In genomic region chr4:53826641-53827248, GRCm38 (mm10) we compare ENCODE assay signal across 8 mouse cellular contexts. TPM values are rescaled to one million over a fixed set of nuclear protein-coding genes. Genes with fewer than 3 reads are reported as not detected.
DNase-seq lines count a peak whose midpoint lies in the region; ATAC-seq lines count a peak whose summit lies in the region.

No protein-coding gene starts in this region.

- WGBS in heart, embryonic 10.5 days: 10% methylated on average over 11 of the region's 11 CpGs
- 21% methylated on average over 11 of the region's 11 CpGs for WGBS in hindbrain, embryonic 12.5 days

- ATAC-seq in hindbrain, embryonic 12.5 days (ENCODE audit: low FRiP score): no peak
- ATAC-seq in megakaryocyte progenitor cell, adult 5-6 weeks (replicated peaks; ENCODE audit: poor library complexity): peak; percentile 41

- peak overlapping the region; percentile 92 for H3K4me3 ChIP-seq in heart, embryonic 10.5 days
- peak overlapping the region; percentile 76 for H3K4me3 ChIP-seq in brown adipose tissue, adult 24 weeks (ENCODE audit: insufficient read depth, low read depth, low read length)
- H3K4me3 ChIP-seq in hindbrain, embryonic 12.5 days: peak overlapping the region; percentile 81

- H3K36me3 ChIP-seq in heart, embryonic 10.5 days: no peaks in the 10 kb centered on the region
- H3K36me3 ChIP-seq in hindbrain, embryonic 12.5 days: no peaks in the 10 kb centered on the region

- no peak for DNase-seq in heart, embryonic 10.5 days (ENCODE audit: low spot score)
- DNase-seq in heart, adult 9 months (ENCODE audit: low spot score in 2 of 2): no peak
- no peak for DNase-seq in ovary, postnatal 36 days (ENCODE audit: low spot score)
- no peak for DNase-seq in left cerebral cortex, adult 11 months (ENCODE audit: low spot score)
- no peak for DNase-seq in left cerebral cortex, adult 8-10 months (ENCODE audit: low spot score in 2 of 2)

- no peaks in the 10 kb centered on the region for H3K9me3 ChIP-seq in heart, embryonic 10.5 days
- H3K9me3 ChIP-seq in hindbrain, embryonic 12.5 days (replicated peaks): no peaks in the 10 kb centered on the region

- peak overlapping the region; percentile 84; the same call in 1 of the 2 replicates for H3K9ac ChIP-seq in hindbrain, embryonic 12.5 days

- no peaks in the 10 kb centered on the region for H3K27me3 ChIP-seq in heart, embryonic 10.5 days (ENCODE audit: insufficient read depth, poor library complexity, severe bottlenecking)
- no peaks in the 10 kb centered on the region for H3K27me3 ChIP-seq in hindbrain, embryonic 12.5 days

- H3K27ac ChIP-seq in heart, embryonic 10.5 days: peak overlapping the region; percentile 90
- peak overlapping the region; percentile 67 for H3K27ac ChIP-seq in brown adipose tissue, adult 24 weeks (replicated peaks; ENCODE audit: low read depth, low read length)
- H3K27ac ChIP-seq in hindbrain, embryonic 12.5 days: no peak overlapping the region

- H3K4me2 ChIP-seq in hindbrain, embryonic 12.5 days (replicated peaks): peak overlapping the region; percentile 67

- no peaks in the 10 kb centered on the region for H3K4me1 ChIP-seq in heart, embryonic 10.5 days
- peaks cover 5% of the 10 kb centered on the region for H3K4me1 ChIP-seq in brown adipose tissue, adult 24 weeks (ENCODE audit: control insufficient read depth, insufficient read depth, insufficient read length, low read length)
- H3K4me1 ChIP-seq in hindbrain, embryonic 12.5 days: peaks cover 6% of the 10 kb centered on the region

RNA-seq across cellular contexts. Expression of gene Tmem38b, which starts 0.9 kb away (rescaled TPM):
- 10.8 and 18.2 TPM in 2 replicates for polyA plus RNA-seq in heart, embryonic 10.5 days (2016; fragmentation: Nextera tagmentation; extraction: Ambion mirVana)
- polyA plus RNA-seq in brown adipose tissue, adult 24 weeks (2012; ENCODE audit: insufficient read depth, insufficient read length, missing spikeins): 47.0 and 65.4 TPM in 2 replicates
- polyA plus RNA-seq in hindbrain, embryonic 12.5 days (2016; fragmentation: Nextera tagmentation; extraction: Ambion mirVana): 6.9 and 8.0 TPM in 2 replicates
- 25.2 and 25.5 TPM in 2 replicates for total RNA-seq in megakaryocyte progenitor cell, adult 5-6 weeks (2015)
- total RNA-seq in megakaryocyte progenitor cell, adult 5-6 weeks (2017): 13.2 and 14.3 TPM in 2 replicates
- 10 to 100 TPM; 13.1 to 14.7 (median 14.4) TPM for total RNA-seq in left cerebral cortex, adult 8-10 months (2022)

RNA-seq across cellular contexts. Expression of gene Tal2, which starts 47.2 kb away (rescaled TPM):
- polyA plus RNA-seq in heart, embryonic 10.5 days (2016; fragmentation: Nextera tagmentation; extraction: Ambion mirVana): 0.27 and 0.31 TPM in 2 replicates
- not detected in 2 replicates for polyA plus RNA-seq in brown adipose tissue, adult 24 weeks (2012; ENCODE audit: insufficient read depth, insufficient read length, missing spikeins)
- 1.1 TPM in 2 replicates for polyA plus RNA-seq in hindbrain, embryonic 12.5 days (2016; fragmentation: Nextera tagmentation; extraction: Ambion mirVana)
- total RNA-seq in megakaryocyte progenitor cell, adult 5-6 weeks (2015): not detected in 2 replicates
- 0.24 TPM in 1 of 2 replicates, not detected in the other for total RNA-seq in megakaryocyte progenitor cell, adult 5-6 weeks (2017)
- under 1 TPM; 0.13 to 0.32 (median 0.27) TPM for total RNA-seq in left cerebral cortex, adult 8-10 months (2022)
